Mouse (Mus musculus): Measurements from ENCODE around the gene Gm28048. TPM values are rescaled to one million over a fixed set of nuclear protein-coding genes. Genes with fewer than 3 reads are reported as not detected.

Gene Gm28048
- polyA plus RNA-seq, 2 experiments: 2.8 to 6.8 TPM

DNA sequence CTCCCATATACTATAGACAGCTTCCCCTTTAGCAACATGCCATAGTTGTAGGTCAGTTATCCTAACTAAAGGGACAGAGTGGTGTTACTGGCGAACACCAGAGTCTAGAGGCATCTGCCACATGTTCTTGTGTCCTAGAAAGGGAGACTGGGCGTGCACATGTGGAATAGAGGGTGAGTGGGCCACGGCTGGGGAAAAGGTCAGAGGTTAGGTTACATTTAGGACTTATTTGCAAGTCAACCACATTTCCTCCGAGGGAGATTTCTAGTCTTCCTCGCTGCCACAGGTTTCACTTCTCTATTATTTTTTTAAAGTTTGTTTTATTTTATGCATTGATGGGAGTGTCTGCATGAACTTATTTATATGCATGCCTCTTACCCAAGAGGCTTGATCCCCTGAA, 163.5 kb downstream of the Gm28048 start:
- 43% methylated on average over 5 of the region's 5 CpGs for whole genome bisulfite sequencing (ENCODE audit: insufficient replicate concordance)
- DNase-seq (ENCODE audit: low read depth in 3 of 3, low spot score in 3 of 3): no peak
- no peak overlapping the region for H3K4me2 ChIP-seq (ENCODE audit: low read depth)

DNA sequence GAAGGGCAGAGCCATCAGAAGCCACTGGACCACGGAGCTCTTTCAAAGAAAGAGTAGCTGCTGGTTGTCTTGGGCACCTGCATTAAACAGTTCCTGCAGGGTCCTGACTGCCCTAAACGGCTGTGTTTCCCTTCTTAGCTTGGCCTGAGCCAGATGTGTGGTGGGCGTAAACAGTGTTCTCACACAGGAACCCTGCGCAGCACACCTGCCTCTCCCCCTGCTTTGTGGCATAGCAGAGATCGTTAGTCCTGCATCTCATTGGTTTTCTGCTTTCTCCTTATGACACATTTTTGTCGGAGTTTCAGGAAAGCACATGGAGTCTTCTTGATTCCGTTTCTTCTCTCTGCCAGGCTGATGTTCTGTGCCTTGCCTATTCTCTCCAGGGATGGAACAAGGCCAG, 166.0 kb downstream of the Gm28048 start:
- Histone ChIP-seq H3K4me3 (ENCODE audit: insufficient read depth in 1 of 2, low read depth in 2 of 2, low read length in 2 of 2) (no peak overlapping the region), H3K9me3 (ENCODE audit: control insufficient read depth, low read length) (no peaks in the 10 kb centered on the region), H3K27ac (no peak overlapping the region), H3K9ac (replicated peaks) (no peak overlapping the region), H3K4me2 (ENCODE audit: low read depth) (no peak overlapping the region), H3K36me3 (replicated peaks; ENCODE audit: control insufficient read depth, insufficient read depth, low read depth) (no peaks in the 10 kb centered on the region), H3K27me3 (ENCODE audit: control insufficient read depth, insufficient read depth, low read length) (no peaks in the 10 kb centered on the region), H3K4me1 (replicated peaks; ENCODE audit: control insufficient read depth in 2 of 2, insufficient read depth in 2 of 2, low read length in 1 of 2) (peaks cover 2 to 19% of the 10 kb centered on the region in 2 experiments; a peak in 3 of 4 replicates)
- no peak for ATAC-seq (ENCODE audit: insufficient read depth)
- TF ChIP-seq CTCF (IDR thresholded peaks at IDR 0.05; ENCODE audit: low read depth) (no peak), EP300 (IDR thresholded peaks at IDR 0.05; ENCODE audit: low read depth) (no peak)
- WGBS (ENCODE audit: insufficient replicate concordance): 73% methylated on average over 7 of the region's 7 CpGs
- no peak for DNase-seq (ENCODE audit: low read depth in 3 of 3, low spot score in 3 of 3)

More for the DNA sequence above, 163.5 kb downstream of the Gm28048 start:
- Histone ChIP-seq H3K36me3 (replicated peaks; ENCODE audit: control insufficient read depth, insufficient read depth, low read depth) (no peaks in the 10 kb centered on the region), H3K9me3 (ENCODE audit: control insufficient read depth, low read length) (no peaks in the 10 kb centered on the region), H3K27me3 (ENCODE audit: control insufficient read depth, insufficient read depth, low read length) (no peaks in the 10 kb centered on the region), H3K4me1 (replicated peaks; ENCODE audit: control insufficient read depth in 2 of 2, insufficient read depth in 2 of 2, low read length in 1 of 2) (peaks cover 0 to 16% of the 10 kb centered on the region in 2 experiments; a peak in 3 of 4 replicates), H3K27ac (no peak overlapping the region), H3K9ac (replicated peaks) (no peak overlapping the region), H3K4me3 (ENCODE audit: insufficient read depth in 1 of 2, low read depth in 2 of 2, low read length in 2 of 2) (no peak overlapping the region)
- TF ChIP-seq CTCF (IDR thresholded peaks at IDR 0.05; ENCODE audit: low read depth) (no peak), EP300 (IDR thresholded peaks at IDR 0.05; ENCODE audit: low read depth) (no peak)
- ATAC-seq (ENCODE audit: insufficient read depth): no peak

DNA sequence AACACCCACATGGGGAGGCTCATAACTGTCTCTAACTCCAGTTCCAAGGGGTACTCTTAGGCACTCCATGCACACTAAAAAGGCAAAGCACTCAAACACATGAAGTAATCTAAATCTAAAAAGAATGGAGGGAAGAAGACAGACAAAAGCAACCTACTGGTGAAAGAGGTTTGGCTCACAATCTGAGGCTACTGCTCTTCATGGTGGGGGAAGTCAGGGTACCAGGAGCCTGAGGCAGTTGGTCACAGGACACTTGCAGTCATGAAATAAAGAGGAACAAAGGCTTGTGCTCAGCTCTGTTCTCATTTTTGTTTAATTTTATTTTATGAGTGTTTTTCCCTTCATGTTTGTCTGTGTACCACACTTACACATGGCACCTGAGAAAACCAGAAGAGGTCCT, 166.7 kb downstream of the Gm28048 start:
- H3K36me3 ChIP-seq (replicated peaks; ENCODE audit: control insufficient read depth, insufficient read depth, low read depth): no peaks in the 10 kb centered on the region
- TF ChIP-seq CTCF (IDR thresholded peaks at IDR 0.05; ENCODE audit: low read depth) (no peak), EP300 (IDR thresholded peaks at IDR 0.05; ENCODE audit: low read depth) (no peak)
- H3K4me2 ChIP-seq (ENCODE audit: low read depth): no peak overlapping the region
- H3K4me3 ChIP-seq (ENCODE audit: insufficient read depth in 1 of 2, low read depth in 2 of 2, low read length in 2 of 2): no peak overlapping the region
- no peak overlapping the region for H3K27ac ChIP-seq
- no peak overlapping the region for H3K9ac ChIP-seq (replicated peaks)
- H3K4me1 ChIP-seq (replicated peaks; ENCODE audit: control insufficient read depth in 2 of 2, insufficient read depth in 2 of 2, low read length in 1 of 2): peaks cover 7 to 27% of the 10 kb centered on the region in 2 experiments; a peak in 3 of 4 replicates
- no peaks in the 10 kb centered on the region for H3K9me3 ChIP-seq (ENCODE audit: control insufficient read depth, low read length)
- no peak for ATAC-seq (ENCODE audit: insufficient read depth)
- no peak for DNase-seq (ENCODE audit: low read depth in 3 of 3, low spot score in 3 of 3)
- H3K27me3 ChIP-seq (ENCODE audit: control insufficient read depth, insufficient read depth, low read length): no peaks in the 10 kb centered on the region

DNA sequence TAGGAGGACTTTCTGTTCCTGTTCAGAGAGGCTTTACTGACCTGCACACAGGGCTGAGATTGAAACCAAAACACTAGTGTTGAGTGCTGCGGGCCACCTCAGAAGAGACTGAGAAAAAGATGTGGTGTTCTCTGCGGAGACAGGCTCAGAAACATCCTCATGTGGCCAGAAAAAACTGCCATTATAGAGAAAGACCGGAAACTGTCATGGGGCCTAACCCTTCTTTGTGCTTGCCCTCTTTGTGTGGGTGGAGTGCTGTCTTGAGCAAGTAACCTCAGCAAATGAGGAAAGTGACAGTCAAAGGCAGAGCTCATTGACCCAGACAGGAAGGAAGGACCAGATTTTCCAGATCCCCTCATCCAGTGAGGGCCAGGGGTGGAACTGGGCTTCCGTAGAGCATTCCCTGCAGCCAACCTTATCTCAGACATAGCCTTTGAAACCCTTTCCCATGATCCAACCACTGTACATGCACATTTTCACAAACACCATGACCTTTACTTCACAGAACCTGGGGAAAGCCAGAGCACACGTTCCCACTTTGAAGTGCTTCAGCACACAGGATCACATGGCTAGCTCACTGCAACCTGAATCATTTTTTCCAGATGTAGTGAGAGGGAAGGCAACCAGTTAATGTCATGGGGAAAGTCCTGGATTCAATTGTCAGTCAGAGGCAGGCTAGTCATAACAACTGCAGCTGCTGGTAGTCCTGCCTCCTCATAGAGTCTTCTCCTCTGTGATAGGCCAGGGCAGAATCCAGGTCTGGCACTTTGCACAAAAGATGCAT, 167.8 kb downstream of the Gm28048 start:
- Histone ChIP-seq H3K4me1 (replicated peaks; ENCODE audit: control insufficient read depth in 2 of 2, insufficient read depth in 2 of 2, low read length in 1 of 2) (peaks cover 7 to 37% of the 10 kb centered on the region in 2 experiments; a peak in 3 of 4 replicates), H3K36me3 (replicated peaks; ENCODE audit: control insufficient read depth, insufficient read depth, low read depth) (no peaks in the 10 kb centered on the region), H3K27ac (no peak overlapping the region), H3K4me2 (ENCODE audit: low read depth) (no peak overlapping the region), H3K27me3 (ENCODE audit: control insufficient read depth, insufficient read depth, low read length) (no peaks in the 10 kb centered on the region), H3K4me3 (ENCODE audit: insufficient read depth in 1 of 2, low read depth in 2 of 2, low read length in 2 of 2) (no peak overlapping the region), H3K9me3 (ENCODE audit: control insufficient read depth, low read length) (no peaks in the 10 kb centered on the region), H3K9ac (replicated peaks) (no peak overlapping the region)
- DNase-seq (ENCODE audit: low read depth in 3 of 3, low spot score in 3 of 3): no peak
- WGBS (ENCODE audit: insufficient replicate concordance): 47% methylated on average over 5 of the region's 5 CpGs
- no peak for TF ChIP-seq CTCF (IDR thresholded peaks at IDR 0.05; ENCODE audit: low read depth)
- no peak for TF ChIP-seq EP300 (IDR thresholded peaks at IDR 0.05; ENCODE audit: low read depth)
- ATAC-seq (ENCODE audit: insufficient read depth): no peak

DNA sequence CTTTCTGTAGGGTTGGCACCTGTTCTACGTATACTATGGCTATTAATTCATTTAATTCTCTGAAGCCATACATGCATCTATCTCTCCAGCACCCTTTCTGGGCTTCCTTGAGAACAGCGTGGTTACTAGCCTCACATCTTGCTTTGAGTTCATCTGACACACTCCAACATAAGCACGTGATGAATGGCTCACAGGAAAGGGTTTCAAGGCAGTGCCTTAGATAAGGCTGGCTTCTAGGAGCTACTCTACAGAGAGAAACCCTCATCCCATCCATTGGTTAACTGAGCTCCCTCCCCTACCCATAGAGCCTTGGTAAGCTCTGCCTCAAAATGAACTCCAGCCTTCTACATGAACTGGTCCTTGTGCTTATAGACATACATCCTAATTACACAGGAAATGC, 168.5 kb downstream of the Gm28048 start:
- no peak overlapping the region for H3K4me3 ChIP-seq (ENCODE audit: insufficient read depth in 1 of 2, low read depth in 2 of 2, low read length in 2 of 2)
- ATAC-seq (ENCODE audit: insufficient read depth) (peak; percentile 77), DNase-seq (ENCODE audit: low read depth in 3 of 3, low spot score in 3 of 3) (peak in 1 of 3 experiments; percentile 40)
- H3K36me3 ChIP-seq (replicated peaks; ENCODE audit: control insufficient read depth, insufficient read depth, low read depth): no peaks in the 10 kb centered on the region
- WGBS (ENCODE audit: insufficient replicate concordance): 14% methylated on average over 3 of the region's 3 CpGs
- H3K27me3 ChIP-seq (ENCODE audit: control insufficient read depth, insufficient read depth, low read length): no peaks in the 10 kb centered on the region
- no peak overlapping the region for H3K9ac ChIP-seq (replicated peaks)
- H3K4me1 ChIP-seq (replicated peaks; ENCODE audit: control insufficient read depth in 2 of 2, insufficient read depth in 2 of 2, low read length in 1 of 2): peaks cover 13 to 42% of the 10 kb centered on the region in 2 experiments
- H3K4me2 ChIP-seq (ENCODE audit: low read depth): no peak overlapping the region
- H3K27ac ChIP-seq: no peak overlapping the region
- no peak for TF ChIP-seq EP300 (IDR thresholded peaks at IDR 0.05; ENCODE audit: low read depth)
- no peak for TF ChIP-seq CTCF (IDR thresholded peaks at IDR 0.05; ENCODE audit: low read depth)
- no peaks in the 10 kb centered on the region for H3K9me3 ChIP-seq (ENCODE audit: control insufficient read depth, low read length)

Measured in liver, embryonic 14.5 days (tissue).